Mouse (Mus musculus) hindbrain, embryonic 14.5 days (tissue): ENCODE data around the gene Mcm3ap. TPM values are rescaled to one million over a fixed set of nuclear protein-coding genes. Genes with fewer than 3 reads are reported as not detected.

Experiments used
- ATAC-seq: fragments of 200-750 bp; cut with Nextera tagmentation; 2 replicates; pipeline ENCODE4 v1.8.0; 2017; ENCODE audit warnings: moderate number of reproducible peaks, mild to moderate bottlenecking, moderate TSS enrichment, moderate library complexity; ENCODE audit not compliant: low FRiP score
- DNase-seq: peaks from one replicate; pipeline ENCODE4 v3.0.0-alpha.2; 2015; ENCODE audit warnings: low spot score
- H3K27ac ChIP-seq: fragments of 300-500 bp; sonication (generic); 2 replicates; pipeline ENCODE4 v1.5.1; 2014; ENCODE audit warnings: mild to moderate bottlenecking, moderate library complexity
- H3K27me3 ChIP-seq: fragments of 300-500 bp; sonication (generic); 2 replicates; pipeline ENCODE4 v1.6.1; 2014; ENCODE audit warnings: mild to moderate bottlenecking, low read length, mixed read lengths; ENCODE audit not compliant: control insufficient read depth, insufficient read depth
- H3K36me3 ChIP-seq: fragments of 300-500 bp; sonication (generic); replicated peaks from 2 replicates; pipeline ENCODE4 v1.6.1; 2014; ENCODE audit not compliant: control insufficient read depth, insufficient read depth
- H3K4me1 ChIP-seq: fragments of 300-500 bp; sonication (generic); replicated peaks from 2 replicates; pipeline ENCODE4 v1.6.1; 2014; ENCODE audit warnings: antibody characterized with exemption, low read length, mixed read lengths; ENCODE audit not compliant: control insufficient read depth, insufficient read depth
- H3K4me2 ChIP-seq: fragments of 300-500 bp; sonication (generic); replicated peaks from 2 replicates; pipeline ENCODE4 v1.6.1; 2014; ENCODE audit warnings: mild to moderate bottlenecking, moderate library complexity
- H3K4me3 ChIP-seq: fragments of 300-500 bp; sonication (generic); replicated peaks from 2 replicates; pipeline ENCODE4 v1.5.1; 2014; ENCODE audit warnings: mild to moderate bottlenecking, low read length
- H3K9ac ChIP-seq: fragments of 300-500 bp; sonication (generic); 2 replicates; pipeline ENCODE4 v1.6.1; 2014
- H3K9me3 ChIP-seq: fragments of 300-500 bp; sonication (generic); 2 replicates; pipeline ENCODE4 v1.6.1; 2016; ENCODE audit warnings: low read length; ENCODE audit not compliant: control insufficient read depth
- WGBS: fragments of 180-500 bp; shearing (Covaris S2); extraction: QIAGEN DNeasy Blood & Tissue Kit; methylation state at CpG from one replicate; pipeline ENCODE4 v1.1.7; 2014; 5-methylcytosine and 5-hydroxymethylcytosine counted together
- polyA plus RNA-seq: library from polyadenylated mRNA; unstranded; fragments of >200 nt; fragmentation: Nextera tagmentation; extraction: Ambion mirVana; gene quantifications from 2 replicates; pipeline ENCODE4 v1.2.1, GENCODE M21; 2014

Mcm3ap gene
- 66.8 and 67.4 TPM in 2 replicates for polyA plus RNA-seq

DNA sequence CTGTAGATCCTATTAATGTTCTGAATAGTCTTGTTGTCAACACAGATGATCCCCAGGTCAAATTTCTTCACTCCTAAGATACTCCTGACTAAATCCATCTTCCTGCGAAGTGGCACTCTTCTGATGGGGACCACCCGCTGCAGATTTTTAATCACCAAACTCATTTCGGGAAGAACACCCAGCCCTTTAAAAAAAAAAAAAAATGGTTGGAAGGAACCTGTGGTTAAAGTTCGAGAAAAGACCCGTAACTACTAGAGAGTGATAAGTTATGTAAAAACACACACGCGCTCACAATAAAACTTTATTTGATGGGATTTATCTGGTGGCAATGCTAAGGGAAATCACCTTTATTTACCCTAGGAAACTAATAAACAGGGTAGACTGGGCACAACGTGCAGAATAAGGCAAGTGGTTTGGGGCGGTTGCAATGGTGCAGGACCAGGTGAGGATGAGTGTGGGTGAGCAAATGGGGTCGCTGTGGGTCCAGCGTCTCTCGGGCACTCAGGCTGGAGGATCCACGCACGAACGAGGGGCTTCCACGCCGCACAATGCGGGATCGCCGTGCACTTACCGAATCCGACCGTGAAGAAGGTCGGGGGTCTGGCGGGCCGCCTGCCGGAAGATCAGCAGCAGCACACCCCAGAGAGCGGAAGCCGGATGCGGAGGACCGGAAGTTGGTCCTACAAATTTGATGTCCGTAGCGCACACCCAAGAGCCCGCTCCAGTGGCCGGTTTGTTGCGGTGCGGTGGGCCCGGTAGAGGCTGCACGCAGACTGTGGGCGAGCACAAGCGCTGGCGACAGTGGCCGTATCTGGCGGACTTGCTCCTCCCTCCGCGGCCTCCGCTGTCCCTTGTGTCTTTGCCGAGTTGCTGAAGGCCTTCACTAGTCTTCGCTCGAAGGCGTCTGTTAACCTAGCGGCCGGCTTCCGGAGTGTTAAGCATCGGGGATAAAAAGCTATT, at the start of gene Mcm3ap, which contains the start of gene Ybey:
TSS of gene Mcm3ap (plus strand) at position 725 of the 960 bp plus-strand sequence.
TSS of gene Ybey (minus strand) at position 912 of the 960 bp plus-strand sequence.
- ATAC-seq (peak; percentile 99), DNase-seq (peak; percentile 91)
- Histone ChIP-seq H3K4me1 (peaks cover 3% of the 10 kb centered on the region; the same call in 1 of the 2 replicates), H3K4me3 (peak within 1 kb of the TSS; percentile 83), H3K27me3 (no peaks in the 10 kb centered on the region), H3K9ac (peak within 1 kb of the TSS; percentile 91), H3K27ac (peak within 1 kb of the TSS; percentile 86), H3K36me3 (peaks cover 46% of the 10 kb centered on the region), H3K9me3 (no peaks in the 10 kb centered on the region), H3K4me2 (peak within 1 kb of the TSS; percentile 76)
- 2% methylated on average over 55 of the region's 55 CpGs for WGBS

- Histone ChIP-seq H3K4me2 (no peak overlapping the region), H3K9ac (no peak overlapping the region), H3K27ac (no peak overlapping the region), H3K27me3 (no peaks in the 10 kb centered on the region), H3K4me1 (no peaks in the 10 kb centered on the region), H3K9me3 (no peaks in the 10 kb centered on the region), H3K36me3 (peaks cover 97% of the 10 kb centered on the region), H3K4me3 (no peak overlapping the region)
- no peak for ATAC-seq
- WGBS = 98% methylated on average over 7 of the region's 7 CpGs
- no peak for DNase-seq
Observed at GRCm38 (mm10) chr10:76425674-76426073, 43.1 kb upstream of the Mcm3ap start.

- Histone ChIP-seq H3K36me3 (peaks cover 80% of the 10 kb centered on the region), H3K4me2 (no peak overlapping the region), H3K4me3 (no peak overlapping the region), H3K27me3 (no peaks in the 10 kb centered on the region), H3K27ac (no peak overlapping the region), H3K4me1 (no peaks in the 10 kb centered on the region), H3K9ac (no peak overlapping the region), H3K9me3 (no peaks in the 10 kb centered on the region)
- WGBS = 94% methylated on average over 11 of the region's 11 CpGs
- ATAC-seq (no peak), DNase-seq (no peak)
Observed at GRCm38 (mm10) chr10:76433925-76434324, 34.8 kb upstream of the Mcm3ap start.

DNA sequence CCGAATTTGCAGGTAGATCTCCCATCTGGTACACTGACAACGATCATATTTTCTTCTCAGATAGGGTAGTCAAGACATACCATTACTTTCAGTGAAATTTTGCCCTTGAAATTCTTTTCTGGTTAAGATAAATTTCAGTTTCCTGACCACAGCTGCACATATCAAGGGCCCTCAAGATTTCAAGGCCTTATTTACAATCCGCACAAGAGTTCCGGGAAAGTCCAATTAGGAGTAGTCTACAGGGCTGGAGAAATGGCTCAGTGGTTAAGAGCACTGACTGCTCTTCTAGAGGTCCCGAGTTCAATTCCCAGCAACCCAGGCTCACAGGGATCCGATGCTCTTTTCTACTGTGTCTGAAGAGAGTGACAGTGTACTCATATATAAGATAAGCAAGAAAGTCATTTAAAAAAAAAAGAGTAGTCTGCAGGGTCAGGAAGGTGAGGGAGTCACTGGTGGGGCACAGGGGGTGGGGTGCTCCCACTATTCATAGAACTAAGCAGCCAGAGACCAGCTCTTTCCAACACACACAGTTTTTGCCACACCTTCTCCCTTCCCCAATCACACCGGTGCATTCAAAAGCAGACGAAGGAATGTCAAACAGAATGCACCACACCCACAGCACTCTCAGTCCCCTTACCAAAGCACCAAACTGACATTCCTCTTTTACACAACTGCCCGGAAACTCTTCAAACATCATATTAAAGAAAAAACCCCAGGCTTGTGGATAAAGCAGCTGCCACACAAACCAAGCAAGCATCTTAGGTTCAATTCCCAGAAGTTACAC, 29.4 kb upstream of the Mcm3ap start:
- DNase-seq = no peak
- peaks cover 39% of the 10 kb centered on the region for H3K36me3 ChIP-seq
- ATAC-seq = no peak

DNA sequence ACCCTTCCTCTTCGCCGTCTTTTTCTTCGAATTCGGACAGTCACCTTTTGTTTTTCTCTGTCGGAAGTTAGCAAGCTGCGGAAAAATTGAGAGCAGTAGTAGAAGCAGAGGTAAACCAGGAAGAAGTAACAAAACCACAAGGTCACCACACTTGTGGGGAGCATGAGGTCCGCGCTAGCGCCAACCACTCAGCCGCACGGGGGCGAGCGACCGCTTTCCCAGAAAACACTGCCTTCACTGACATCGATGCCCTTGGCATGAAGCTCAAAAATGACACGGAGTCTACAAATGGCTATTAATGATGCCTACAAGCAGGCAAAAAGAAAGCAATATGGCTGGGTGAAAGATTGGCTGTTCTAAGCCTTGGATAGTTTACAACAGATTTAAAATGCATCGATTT, 28.4 kb upstream of the Mcm3ap start, which contains the start of gene AC141477.1:
TSS of gene AC141477.1 (minus strand) at position 164 of the 400 bp plus-strand sequence.
- Histone ChIP-seq H3K9ac (no peak within 1 kb of the TSS), H3K4me2 (no peak within 1 kb of the TSS), H3K4me1 (peaks cover 6% of the 10 kb centered on the region), H3K9me3 (no peaks in the 10 kb centered on the region), H3K36me3 (peaks cover 30% of the 10 kb centered on the region), H3K27me3 (no peaks in the 10 kb centered on the region), H3K27ac (no peak within 1 kb of the TSS), H3K4me3 (no peak within 1 kb of the TSS)
- WGBS = 97% methylated on average over 17 of the region's 17 CpGs
- ATAC-seq (no peak), DNase-seq (no peak)

More for the DNA sequence above, 29.4 kb upstream of the Mcm3ap start:
- H3K9me3 ChIP-seq = no peaks in the 10 kb centered on the region
- H3K4me3 ChIP-seq = no peak overlapping the region
- no peak overlapping the region for H3K9ac ChIP-seq
- H3K4me2 ChIP-seq = no peak overlapping the region
- H3K4me1 ChIP-seq = peaks cover 6% of the 10 kb centered on the region
- 97% methylated on average over 9 of the region's 9 CpGs for WGBS
- H3K27me3 ChIP-seq = no peaks in the 10 kb centered on the region
- H3K27ac ChIP-seq = no peak overlapping the region

GRCm38 (mm10) chr10:76442178-76443088, 26.3 kb upstream of the Mcm3ap start, which contains the start of gene Pcnt:
Gene Pcnt (minus strand): TSS chr10:76442786.
- WGBS = under 1% methylated on average over 77 of the region's 78 CpGs
- peak within 1 kb of the TSS; percentile 82 for H3K9ac ChIP-seq
- H3K4me1 ChIP-seq = peaks cover 6% of the 10 kb centered on the region
- no peaks in the 10 kb centered on the region for H3K9me3 ChIP-seq
- peak within 1 kb of the TSS; percentile 89 for H3K4me2 ChIP-seq
- DNase-seq = peak; percentile 97
- no peaks in the 10 kb centered on the region for H3K27me3 ChIP-seq
- peaks cover 13% of the 10 kb centered on the region for H3K36me3 ChIP-seq
- peak within 1 kb of the TSS; percentile 93 for H3K4me3 ChIP-seq
- peak; percentile 99 for ATAC-seq
- H3K27ac ChIP-seq = peak within 1 kb of the TSS; percentile 91

GRCm38 (mm10) chr10:76445996-76446681, 22.6 kb upstream of the Mcm3ap start:
- H3K4me3 ChIP-seq = no peak overlapping the region
- no peaks in the 10 kb centered on the region for H3K9me3 ChIP-seq
- H3K4me2 ChIP-seq = no peak overlapping the region
- no peaks in the 10 kb centered on the region for H3K36me3 ChIP-seq
- ATAC-seq = no peak
- no peak overlapping the region for H3K9ac ChIP-seq
- H3K27me3 ChIP-seq = no peaks in the 10 kb centered on the region
- DNase-seq = no peak
- H3K4me1 ChIP-seq = peaks cover 6% of the 10 kb centered on the region
- 81% methylated on average over 4 of the region's 4 CpGs for WGBS
- no peak overlapping the region for H3K27ac ChIP-seq
